Mouse (Mus musculus): ENCODE results near the gene Zbtb24. TPM values are rescaled to one million over a fixed set of nuclear protein-coding genes. Genes with fewer than 3 reads are reported as not detected.

Zbtb24 gene
- polyA plus RNA-seq, 1 experiment from 2014 or later, result 20.1 TPM

DNA sequence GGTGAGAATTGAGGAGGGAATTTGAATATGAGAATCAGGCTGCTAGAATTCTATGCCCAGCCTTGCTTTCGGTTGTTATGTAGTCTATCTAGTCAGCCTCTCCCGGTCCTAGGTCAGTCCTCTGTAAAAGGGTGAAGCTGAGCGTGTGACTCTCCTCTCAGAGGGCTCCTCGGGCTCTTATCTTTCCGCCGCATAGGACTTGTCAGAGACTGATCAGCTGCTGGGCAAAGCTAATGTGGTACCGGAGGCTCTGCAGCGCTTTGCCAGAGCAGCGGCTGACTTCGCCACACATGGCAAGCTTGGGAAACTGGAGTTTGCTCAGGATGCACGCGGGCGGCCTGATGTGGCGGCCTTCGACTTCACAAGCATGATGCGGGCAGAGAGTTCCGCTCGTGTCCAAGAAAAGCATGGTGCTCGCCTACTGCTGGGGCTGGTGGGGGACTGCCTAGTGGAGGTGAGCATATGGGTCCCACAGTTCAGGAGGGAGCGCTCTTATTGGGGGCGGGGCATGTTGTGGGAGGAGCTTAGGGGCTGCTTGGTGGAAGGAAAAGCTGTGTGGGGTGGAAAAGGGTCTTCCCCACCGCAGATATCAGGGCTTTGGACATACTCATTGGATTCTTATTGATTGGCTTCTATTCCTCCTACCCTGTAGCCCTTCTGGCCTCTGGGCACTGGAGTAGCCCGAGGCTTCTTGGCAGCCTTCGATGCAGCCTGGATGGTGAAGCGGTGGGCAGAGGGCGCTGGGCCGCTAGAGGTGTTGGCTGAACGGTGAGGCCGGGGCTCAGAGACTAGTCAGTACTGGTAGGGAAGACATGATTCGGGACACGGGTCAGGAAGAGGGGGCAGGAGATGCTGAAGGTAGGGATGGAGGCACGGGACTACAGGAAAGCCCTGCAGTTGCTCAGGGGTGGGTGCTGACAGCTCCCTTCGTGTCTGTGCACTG lies 31.0 kb downstream of the Zbtb24 start:
- 73% methylated on average over 33 of the region's 33 CpGs for WGBS
- Histone ChIP-seq H3K9me3 (ENCODE audit: control insufficient read depth, low read length) (no peaks in the 10 kb centered on the region), H3K4me2 (replicated peaks; ENCODE audit: low read depth, low read length) (no peak overlapping the region), H3K27ac (ENCODE audit: low read depth, low read length) (no peak overlapping the region), H3K9ac (ENCODE audit: low read depth, low read length) (no peak overlapping the region), H3K36me3 (ENCODE audit: control insufficient read depth, insufficient read depth, low read length) (0 out of 2 replicates have a peak, but pooled peaks cover 7% of the 10 kb centered on the region), H3K27me3 (ENCODE audit: control insufficient read depth, insufficient read depth, low read length) (no peaks in the 10 kb centered on the region), H3K4me1 (replicated peaks; ENCODE audit: control insufficient read depth, insufficient read depth, low read length) (no peaks in the 10 kb centered on the region; the same call in 1 of the 2 replicates), H3K4me3 (ENCODE audit: low read depth, low read length) (no peak overlapping the region)
- DNase-seq (ENCODE audit: low spot score) (no peak), ATAC-seq (ENCODE audit: low FRiP score) (no peak)

DNA sequence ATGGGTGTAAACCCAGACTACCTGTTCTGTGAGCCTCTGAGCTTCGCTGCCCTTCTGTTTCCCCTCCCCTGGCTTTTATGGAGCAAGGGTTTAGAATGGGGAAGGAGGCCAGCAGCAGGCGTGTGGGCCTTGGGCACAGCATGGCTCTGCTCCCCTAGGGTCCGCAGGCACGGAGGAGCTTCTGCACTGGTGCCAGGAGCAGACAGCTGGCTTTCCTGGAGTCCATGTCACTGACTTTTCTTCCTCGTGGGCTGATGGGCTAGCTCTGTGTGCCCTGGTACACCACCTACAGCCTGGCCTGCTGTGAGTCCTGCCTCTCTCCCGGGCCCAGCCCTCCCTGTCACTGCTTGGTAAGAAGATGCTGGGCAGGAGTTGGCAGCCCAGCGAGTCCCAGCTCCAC lies 32.3 kb downstream of the Zbtb24 start:
- Histone ChIP-seq H3K9me3 (ENCODE audit: control insufficient read depth, low read length) (no peaks in the 10 kb centered on the region), H3K4me1 (replicated peaks; ENCODE audit: control insufficient read depth, insufficient read depth, low read length) (no peaks in the 10 kb centered on the region; the same call in 1 of the 2 replicates), H3K4me3 (ENCODE audit: low read depth, low read length) (no peak overlapping the region), H3K27ac (ENCODE audit: low read depth, low read length) (no peak overlapping the region), H3K4me2 (replicated peaks; ENCODE audit: low read depth, low read length) (no peak overlapping the region), H3K9ac (ENCODE audit: low read depth, low read length) (no peak overlapping the region), H3K36me3 (ENCODE audit: control insufficient read depth, insufficient read depth, low read length) (0 out of 2 replicates have a peak, but pooled peaks cover 7% of the 10 kb centered on the region), H3K27me3 (ENCODE audit: control insufficient read depth, insufficient read depth, low read length) (no peaks in the 10 kb centered on the region)
- 81% methylated on average over 7 of the region's 7 CpGs for WGBS
- no peak for ATAC-seq (ENCODE audit: low FRiP score)
- no peak for DNase-seq (ENCODE audit: low spot score)

GRCm38 (mm10) chr10:41485778-41486177 lies 35.6 kb downstream of the Zbtb24 start:
- WGBS, result 95% methylated on average over 16 of the region's 16 CpGs
- H3K36me3 ChIP-seq (ENCODE audit: control insufficient read depth, insufficient read depth, low read length), result 0 out of 2 replicates have a peak, but pooled peaks cover 7% of the 10 kb centered on the region
- ATAC-seq (ENCODE audit: low FRiP score), result no peak

GRCm38 (mm10) chr10:41486506-41487170 lies 36.5 kb downstream of the Zbtb24 start:
- 0 out of 2 replicates have a peak, but pooled peaks cover 7% of the 10 kb centered on the region for H3K36me3 ChIP-seq (ENCODE audit: control insufficient read depth, insufficient read depth, low read length)

More at GRCm38 (mm10) chr10:41485778-41486177, 35.6 kb downstream of the Zbtb24 start:
- Histone ChIP-seq H3K4me2 (replicated peaks; ENCODE audit: low read depth, low read length) (no peak overlapping the region), H3K4me1 (replicated peaks; ENCODE audit: control insufficient read depth, insufficient read depth, low read length) (0 out of 2 replicates have a peak, but pooled peaks cover 2% of the 10 kb centered on the region), H3K27ac (ENCODE audit: low read depth, low read length) (no peak overlapping the region), H3K27me3 (ENCODE audit: control insufficient read depth, insufficient read depth, low read length) (no peaks in the 10 kb centered on the region), H3K9me3 (ENCODE audit: control insufficient read depth, low read length) (no peaks in the 10 kb centered on the region), H3K4me3 (ENCODE audit: low read depth, low read length) (no peak overlapping the region), H3K9ac (ENCODE audit: low read depth, low read length) (no peak overlapping the region)
- DNase-seq (ENCODE audit: low spot score), result no peak

DNA sequence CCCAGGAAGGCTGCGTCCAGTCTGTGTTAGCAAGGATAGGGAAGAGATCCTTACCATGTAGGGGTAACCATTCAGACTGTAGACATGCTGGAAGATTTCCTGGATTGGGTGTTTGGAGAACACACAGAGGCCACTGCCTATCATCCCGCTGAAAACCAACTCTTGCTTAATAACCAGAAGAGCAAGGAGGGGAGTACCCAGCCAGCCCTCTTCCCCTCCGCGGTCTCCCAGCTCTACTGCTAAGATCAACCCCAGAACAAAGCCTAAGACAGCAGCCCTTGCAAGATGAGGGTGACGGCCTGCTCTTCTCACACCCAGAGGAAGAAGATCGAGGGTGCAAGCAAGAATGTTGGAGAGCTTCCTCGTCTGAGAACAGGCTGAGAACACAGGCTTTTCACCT lies 38.7 kb downstream of the Zbtb24 start:
- DNase-seq (ENCODE audit: low spot score) (no peak), ATAC-seq (ENCODE audit: low FRiP score) (no peak)
- WGBS, result 59% methylated on average over 7 of the region's 7 CpGs
- H3K4me3 ChIP-seq (ENCODE audit: low read depth, low read length), result peak overlapping the region; percentile 56
- 0 out of 2 replicates have a peak, but pooled peaks cover 2% of the 10 kb centered on the region for H3K4me1 ChIP-seq (replicated peaks; ENCODE audit: control insufficient read depth, insufficient read depth, low read length)
- H3K4me2 ChIP-seq (replicated peaks; ENCODE audit: low read depth, low read length), result peak overlapping the region; percentile 68
- H3K36me3 ChIP-seq (ENCODE audit: control insufficient read depth, insufficient read depth, low read length), result 0 out of 2 replicates have a peak, but pooled peaks cover 7% of the 10 kb centered on the region
- H3K27me3 ChIP-seq (ENCODE audit: control insufficient read depth, insufficient read depth, low read length), result no peaks in the 10 kb centered on the region
- no peak overlapping the region for H3K27ac ChIP-seq (ENCODE audit: low read depth, low read length)
- peak overlapping the region; percentile 7; the same call in 1 of the 2 replicates for H3K9ac ChIP-seq (ENCODE audit: low read depth, low read length)
- no peaks in the 10 kb centered on the region for H3K9me3 ChIP-seq (ENCODE audit: control insufficient read depth, low read length)

More at GRCm38 (mm10) chr10:41486506-41487170, 36.5 kb downstream of the Zbtb24 start:
- Histone ChIP-seq H3K4me1 (replicated peaks; ENCODE audit: control insufficient read depth, insufficient read depth, low read length) (0 out of 2 replicates have a peak, but pooled peaks cover 2% of the 10 kb centered on the region), H3K4me2 (replicated peaks; ENCODE audit: low read depth, low read length) (no peak overlapping the region), H3K4me3 (ENCODE audit: low read depth, low read length) (no peak overlapping the region), H3K27ac (ENCODE audit: low read depth, low read length) (no peak overlapping the region), H3K9ac (ENCODE audit: low read depth, low read length) (no peak overlapping the region), H3K27me3 (ENCODE audit: control insufficient read depth, insufficient read depth, low read length) (no peaks in the 10 kb centered on the region), H3K9me3 (ENCODE audit: control insufficient read depth, low read length) (no peaks in the 10 kb centered on the region)
- DNase-seq (ENCODE audit: low spot score) (no peak), ATAC-seq (ENCODE audit: low FRiP score) (no peak)
- 89% methylated on average over 14 of the region's 14 CpGs for WGBS

- peak overlapping the region; percentile 68 for H3K4me2 ChIP-seq (replicated peaks; ENCODE audit: low read depth, low read length)
Observed at GRCm38 (mm10) chr10:41489294-41489693, 39.1 kb downstream of the Zbtb24 start.

DNA sequence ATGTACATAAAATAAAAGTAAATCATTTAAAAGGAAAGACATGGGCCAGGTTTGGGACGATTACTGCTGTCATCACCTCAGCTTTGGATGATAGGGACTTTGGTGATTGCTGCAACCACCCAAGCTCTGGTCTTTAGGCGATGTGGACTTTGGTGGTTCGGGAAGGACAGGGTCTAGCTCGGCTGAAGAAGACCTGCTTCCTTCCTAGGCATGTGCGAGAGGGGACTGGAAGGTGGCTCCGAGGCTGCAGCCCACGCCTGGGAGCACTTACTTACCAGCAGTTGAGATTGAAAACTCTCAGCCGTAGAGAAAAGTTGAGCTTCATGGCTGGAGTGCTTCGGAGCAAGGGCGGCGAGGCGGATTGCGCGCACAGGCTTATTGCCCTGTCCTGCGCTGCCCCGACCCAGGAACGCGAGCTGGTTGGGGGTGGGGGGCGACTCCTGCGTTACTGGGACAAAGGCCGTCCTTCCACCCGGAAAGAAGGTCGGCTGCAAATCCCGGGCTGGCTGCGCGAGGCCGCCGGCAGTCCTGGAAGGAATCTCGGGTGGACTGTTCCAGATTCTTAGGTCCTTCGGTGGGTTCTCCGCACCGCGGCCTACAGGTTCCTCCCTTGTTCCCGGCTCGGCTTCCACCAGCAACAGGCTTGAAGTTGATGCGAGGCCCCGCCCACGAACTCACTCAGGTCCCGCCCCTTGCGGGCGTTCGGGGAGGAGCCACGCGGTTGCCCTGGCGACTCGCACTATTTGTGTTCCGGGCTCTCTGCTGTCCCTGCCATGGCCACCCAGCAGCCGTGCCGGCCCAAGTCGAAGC lies 39.7 kb downstream of the Zbtb24 start, which contains the start of the genes Smpd2 and Ppil6:
TSS of gene Smpd2 (minus strand) at position 662 of the 810 bp plus-strand sequence.
TSS of gene Ppil6 (plus strand) at position 732 of the 810 bp plus-strand sequence.
- H3K27ac ChIP-seq (ENCODE audit: low read depth, low read length), result no peak within 1 kb of the TSS
- 0 out of 2 replicates have a peak, but pooled peaks cover 2% of the 10 kb centered on the region for H3K4me1 ChIP-seq (replicated peaks; ENCODE audit: control insufficient read depth, insufficient read depth, low read length)
- no peaks in the 10 kb centered on the region for H3K9me3 ChIP-seq (ENCODE audit: control insufficient read depth, low read length)

More at GRCm38 (mm10) chr10:41489294-41489693, 39.1 kb downstream of the Zbtb24 start:
- H3K27ac ChIP-seq (ENCODE audit: low read depth, low read length), result no peak overlapping the region
- no peaks in the 10 kb centered on the region for H3K27me3 ChIP-seq (ENCODE audit: control insufficient read depth, insufficient read depth, low read length)
- no peaks in the 10 kb centered on the region for H3K9me3 ChIP-seq (ENCODE audit: control insufficient read depth, low read length)
- H3K9ac ChIP-seq (ENCODE audit: low read depth, low read length), result peak overlapping the region; percentile 68; the same call in 1 of the 2 replicates
- H3K36me3 ChIP-seq (ENCODE audit: control insufficient read depth, insufficient read depth, low read length), result 0 out of 2 replicates have a peak, but pooled peaks cover 7% of the 10 kb centered on the region
- DNase-seq (ENCODE audit: low spot score) (peak; percentile 20), ATAC-seq (ENCODE audit: low FRiP score) (no peak)
- H3K4me3 ChIP-seq (ENCODE audit: low read depth, low read length), result peak overlapping the region; percentile 56
- H3K4me1 ChIP-seq (replicated peaks; ENCODE audit: control insufficient read depth, insufficient read depth, low read length), result 0 out of 2 replicates have a peak, but pooled peaks cover 2% of the 10 kb centered on the region
- 23% methylated on average over 8 of the region's 8 CpGs for WGBS

More for the DNA sequence above, 39.7 kb downstream of the Zbtb24 start, which contains the start of the genes Smpd2 and Ppil6:
- Histone ChIP-seq H3K4me2 (replicated peaks; ENCODE audit: low read depth, low read length) (peak within 1 kb of the TSS; percentile 68), H3K27me3 (ENCODE audit: control insufficient read depth, insufficient read depth, low read length) (no peaks in the 10 kb centered on the region), H3K4me3 (ENCODE audit: low read depth, low read length) (peak within 1 kb of the TSS; percentile 56), H3K9ac (ENCODE audit: low read depth, low read length) (peak within 1 kb of the TSS; percentile 68), H3K36me3 (ENCODE audit: control insufficient read depth, insufficient read depth, low read length) (0 out of 2 replicates have a peak, but pooled peaks cover 5% of the 10 kb centered on the region)
- DNase-seq (ENCODE audit: low spot score) (peak; percentile 96), ATAC-seq (ENCODE audit: low FRiP score) (peak; percentile 97)
- under 1% methylated on average over 50 of the region's 50 CpGs for WGBS
